Mouse (Mus musculus): Measurements from ENCODE around the gene Lag3. TPM values are rescaled to one million over a fixed set of nuclear protein-coding genes. Genes with fewer than 3 reads are reported as not detected.

Lag3 gene
- polyA plus RNA-seq, 1 experiment from 2014 or later = 2.9 TPM

DNA sequence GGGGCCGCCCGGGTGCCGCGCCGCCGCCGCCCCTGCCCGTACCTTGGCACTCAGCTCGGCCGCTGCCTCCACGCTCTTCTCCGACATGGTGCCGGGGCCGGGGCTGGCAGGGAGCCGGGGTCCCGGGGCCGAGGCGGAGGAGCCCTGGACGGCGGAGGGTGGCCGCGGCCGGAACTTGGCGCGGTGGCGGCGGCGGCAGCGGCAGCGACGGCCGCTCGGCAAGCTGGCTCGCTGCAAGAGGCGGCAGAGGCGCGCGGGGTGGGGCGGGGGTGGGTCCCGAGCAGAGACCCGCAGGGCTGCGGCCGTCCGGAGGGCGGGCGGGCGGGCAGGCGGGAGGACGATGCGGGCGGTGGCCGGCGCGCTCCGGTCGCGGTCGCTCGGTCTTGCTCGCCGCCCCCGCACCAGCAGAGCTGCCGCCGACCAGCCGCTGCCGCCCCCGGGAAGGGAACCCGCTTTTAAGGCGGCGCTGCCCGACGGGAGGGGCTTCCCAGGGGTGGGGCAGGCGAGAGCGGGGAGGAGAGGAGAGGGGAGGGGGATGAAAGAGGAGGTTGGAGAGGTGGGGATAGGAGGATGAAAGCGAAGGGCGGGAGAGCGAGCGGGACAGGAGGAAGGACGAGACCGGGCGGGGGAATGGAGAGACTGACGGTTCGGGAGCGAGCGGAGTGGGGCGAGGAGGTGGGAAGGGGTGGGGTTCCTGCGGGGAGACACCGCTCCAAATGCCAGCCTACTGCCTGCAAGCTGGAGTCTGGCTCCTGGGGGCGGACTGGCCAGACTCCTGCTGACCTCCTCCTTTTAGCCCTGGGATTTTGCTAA, 6.2 kb upstream of the Lag3 start:
- H3K4me1 ChIP-seq (replicated peaks; ENCODE audit: insufficient read depth, low read length) = peaks cover 35% of the 10 kb centered on the region
- no peaks in the 10 kb centered on the region for H3K9me3 ChIP-seq (replicated peaks; ENCODE audit: low read length)
- peak overlapping the region; percentile 86 for H3K4me3 ChIP-seq (replicated peaks; ENCODE audit: low read depth, low read length)
- peaks cover 17% of the 10 kb centered on the region for H3K36me3 ChIP-seq (ENCODE audit: insufficient read depth, low read length)
- peak overlapping the region; percentile 84 for H3K4me2 ChIP-seq (ENCODE audit: low read length)
- peak overlapping the region; percentile 100 for H3K9ac ChIP-seq (ENCODE audit: low read depth, low read length)
- ATAC-seq (replicated peaks; ENCODE audit: low FRiP score, low read depth) (peak; percentile 54), DNase-seq (ENCODE audit: low spot score) (peak; percentile 97)
- H3K27me3 ChIP-seq (ENCODE audit: insufficient read depth, low read length) = no peaks in the 10 kb centered on the region
- peak overlapping the region; percentile 99 for H3K27ac ChIP-seq
- WGBS = under 1% methylated on average over 48 of the region's 89 CpGs
- no peak for TF ChIP-seq CTCF (IDR thresholded peaks at IDR 0.05; ENCODE audit: low read depth)

DNA sequence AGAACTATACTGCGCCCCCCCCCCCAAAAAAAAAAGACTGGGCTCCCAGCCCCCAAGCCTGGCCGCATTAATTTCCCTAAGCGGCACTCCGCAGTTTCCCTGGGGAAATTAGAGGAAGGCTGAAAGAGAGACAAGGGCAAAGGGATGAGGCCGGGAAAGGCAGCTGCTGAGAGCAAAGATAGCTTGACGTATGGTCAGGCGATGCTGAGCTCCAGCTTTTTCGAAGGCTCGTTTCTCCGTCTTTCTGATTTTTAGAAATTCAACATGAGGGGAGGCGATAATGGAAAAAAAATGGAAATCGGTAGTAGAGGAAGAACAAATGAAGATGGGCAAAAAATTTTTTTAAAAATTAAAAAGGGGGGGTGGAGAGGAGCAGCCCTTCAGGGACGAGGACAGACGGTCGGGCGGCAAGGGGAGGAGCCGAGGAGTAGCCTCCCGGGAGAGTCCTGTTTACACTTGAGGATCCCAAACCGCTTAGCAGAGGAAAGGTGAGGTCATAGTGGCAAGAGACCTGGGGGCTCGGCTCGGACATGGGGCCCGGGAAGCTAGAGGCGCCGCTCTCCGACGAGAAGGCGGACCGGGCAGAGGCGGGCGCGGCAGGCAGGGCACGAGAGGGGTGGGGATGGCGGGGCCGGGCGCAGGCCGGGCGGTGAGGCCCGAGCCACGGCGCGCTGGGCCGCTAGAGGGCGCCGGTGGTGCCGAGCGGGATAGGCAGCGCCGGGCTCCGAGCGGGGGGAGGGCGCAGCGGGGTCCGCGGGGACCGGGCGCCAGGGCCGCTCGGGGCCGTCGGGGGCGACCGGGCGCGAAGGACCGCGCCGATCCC, 5.4 kb upstream of the Lag3 start:
- Histone ChIP-seq H3K4me3 (replicated peaks; ENCODE audit: low read depth, low read length) (peak overlapping the region; percentile 86), H3K36me3 (ENCODE audit: insufficient read depth, low read length) (peaks cover 20% of the 10 kb centered on the region), H3K27ac (peak overlapping the region; percentile 99), H3K4me1 (replicated peaks; ENCODE audit: insufficient read depth, low read length) (peaks cover 35% of the 10 kb centered on the region), H3K27me3 (ENCODE audit: insufficient read depth, low read length) (no peaks in the 10 kb centered on the region), H3K9me3 (replicated peaks; ENCODE audit: low read length) (no peaks in the 10 kb centered on the region), H3K9ac (ENCODE audit: low read depth, low read length) (peak overlapping the region; percentile 100), H3K4me2 (ENCODE audit: low read length) (peak overlapping the region; percentile 84)
- under 1% methylated on average over 41 of the region's 67 CpGs for WGBS
- peak; percentile 62; the same call in 1 of the 2 replicates for TF ChIP-seq CTCF (IDR thresholded peaks at IDR 0.05; ENCODE audit: low read depth)
- DNase-seq (ENCODE audit: low spot score) = peak; percentile 91
- peak; percentile 72 for ATAC-seq (replicated peaks; ENCODE audit: low FRiP score, low read depth)

DNA sequence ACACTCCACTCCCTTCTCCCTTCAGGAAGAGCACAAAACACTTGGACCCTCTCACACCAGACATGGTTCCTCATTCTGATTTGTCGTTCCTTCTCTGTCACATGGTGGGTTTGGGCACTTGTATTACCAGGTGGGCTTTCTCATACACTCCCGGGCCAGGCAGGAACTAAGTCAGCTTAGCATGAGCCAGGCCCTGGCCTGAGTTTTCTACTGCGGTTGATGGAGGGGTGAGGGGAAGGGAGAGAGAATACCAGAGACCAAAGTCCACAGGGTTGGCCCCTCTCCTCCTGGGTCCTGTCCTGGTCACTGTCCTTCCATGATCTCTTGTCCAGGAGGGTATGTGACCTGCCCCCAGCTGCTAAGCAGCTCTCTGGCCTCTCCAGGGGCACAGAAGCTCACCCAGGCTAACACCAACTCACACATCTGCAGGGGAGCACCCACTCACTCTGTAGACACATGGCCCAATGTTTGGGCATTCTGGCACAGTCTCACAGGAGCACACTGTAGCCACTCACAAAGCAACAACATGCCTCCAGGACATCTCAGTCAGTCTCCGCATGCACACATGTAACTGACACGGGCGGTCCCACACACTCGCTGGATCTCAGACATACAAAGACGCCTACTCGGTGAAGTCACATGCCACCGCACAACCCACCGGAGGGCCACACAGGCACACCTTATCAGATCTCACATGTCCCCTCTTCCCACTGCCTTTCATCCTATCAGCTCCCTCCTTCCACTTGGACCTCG, 4.6 kb upstream of the Lag3 start:
- WGBS = 2% methylated on average over 12 of the region's 12 CpGs
- ATAC-seq (replicated peaks; ENCODE audit: low FRiP score, low read depth) (0 out of 2 replicates have a peak, but pooled peaks have one; percentile 2), DNase-seq (ENCODE audit: low spot score) (no peak)
- Histone ChIP-seq H3K4me2 (ENCODE audit: low read length) (peak overlapping the region; percentile 84), H3K4me1 (replicated peaks; ENCODE audit: insufficient read depth, low read length) (peaks cover 35% of the 10 kb centered on the region), H3K9me3 (replicated peaks; ENCODE audit: low read length) (no peaks in the 10 kb centered on the region), H3K9ac (ENCODE audit: low read depth, low read length) (peak overlapping the region; percentile 100), H3K36me3 (ENCODE audit: insufficient read depth, low read length) (peaks cover 20% of the 10 kb centered on the region), H3K27ac (peak overlapping the region; percentile 99), H3K4me3 (replicated peaks; ENCODE audit: low read depth, low read length) (peak overlapping the region; percentile 86), H3K27me3 (ENCODE audit: insufficient read depth, low read length) (no peaks in the 10 kb centered on the region)
- no peak for TF ChIP-seq CTCF (IDR thresholded peaks at IDR 0.05; ENCODE audit: low read depth)

DNA sequence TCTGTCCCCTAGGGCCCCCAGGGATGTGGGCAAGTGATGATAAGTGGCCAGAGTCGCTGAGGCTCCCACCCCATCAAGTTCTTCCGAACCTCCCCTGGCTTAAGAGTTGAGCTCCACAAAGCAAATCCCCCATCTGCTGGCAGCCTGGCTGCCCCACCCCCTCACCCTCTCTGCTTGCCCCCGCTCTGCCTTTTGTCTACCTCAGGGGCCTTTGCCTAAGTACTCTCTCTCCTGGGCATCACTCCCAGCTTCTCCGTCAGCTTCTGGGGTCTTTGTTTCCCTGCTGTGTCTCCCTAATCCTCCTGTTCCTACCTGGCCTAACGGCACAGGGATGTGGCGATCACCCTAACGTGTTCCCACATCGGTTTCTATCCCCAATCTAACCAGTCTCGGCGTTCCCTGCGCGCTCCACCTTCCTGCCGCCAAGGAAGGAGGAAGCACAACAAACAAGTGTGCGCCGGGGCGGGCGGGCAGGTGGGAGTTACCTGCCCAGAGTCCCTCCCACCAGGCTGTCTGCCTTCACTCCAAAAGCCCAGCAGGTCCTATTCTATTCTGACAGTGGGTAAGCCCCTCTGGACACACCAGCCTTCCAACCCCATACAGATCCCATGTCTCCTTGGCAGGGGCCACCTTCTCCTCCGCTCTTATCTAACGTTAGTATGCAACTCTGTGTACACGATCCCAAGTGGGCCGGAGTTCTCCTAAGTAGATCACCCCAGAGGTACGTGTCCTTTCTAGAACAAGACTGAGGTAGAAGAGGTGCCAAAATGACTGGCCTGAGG, 3.8 kb upstream of the Lag3 start:
- no peak for ATAC-seq (replicated peaks; ENCODE audit: low FRiP score, low read depth)
- no peak for TF ChIP-seq CTCF (IDR thresholded peaks at IDR 0.05; ENCODE audit: low read depth)
- Histone ChIP-seq H3K9me3 (replicated peaks; ENCODE audit: low read length) (no peaks in the 10 kb centered on the region), H3K4me1 (replicated peaks; ENCODE audit: insufficient read depth, low read length) (peaks cover 32% of the 10 kb centered on the region), H3K4me2 (ENCODE audit: low read length) (peak overlapping the region; percentile 84), H3K36me3 (ENCODE audit: insufficient read depth, low read length) (peaks cover 20% of the 10 kb centered on the region), H3K27ac (peak overlapping the region; percentile 99), H3K4me3 (replicated peaks; ENCODE audit: low read depth, low read length) (peak overlapping the region; percentile 86), H3K27me3 (ENCODE audit: insufficient read depth, low read length) (no peaks in the 10 kb centered on the region), H3K9ac (ENCODE audit: low read depth, low read length) (peak overlapping the region; percentile 100)
- no peak for DNase-seq (ENCODE audit: low spot score)
- 24% methylated on average over 21 of the region's 22 CpGs for WGBS

DNA sequence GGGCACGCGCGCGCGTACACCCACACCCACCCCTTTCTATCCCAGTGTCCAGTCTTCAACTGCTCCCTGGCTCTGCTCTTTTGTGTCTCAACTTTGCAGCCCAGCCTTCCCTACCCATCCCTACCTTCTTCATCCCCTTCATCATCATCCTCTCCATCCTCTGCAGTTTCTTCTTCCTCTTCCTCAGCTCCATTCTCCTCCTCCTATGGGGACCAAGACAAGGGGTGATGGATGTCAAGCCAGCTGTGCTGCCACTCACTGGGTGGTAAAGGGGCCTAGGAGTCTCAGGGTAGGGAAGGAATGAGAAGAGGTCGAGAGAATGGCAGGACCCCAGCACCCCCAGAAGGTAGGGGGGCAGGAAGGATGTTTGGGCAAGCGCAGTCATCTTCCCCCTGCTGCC, 3.0 kb upstream of the Lag3 start:
- H3K4me1 ChIP-seq (replicated peaks; ENCODE audit: insufficient read depth, low read length) = peaks cover 34% of the 10 kb centered on the region
- ATAC-seq (replicated peaks; ENCODE audit: low FRiP score, low read depth) = no peak
- 86% methylated on average over 7 of the region's 7 CpGs for WGBS
- no peak for DNase-seq (ENCODE audit: low spot score)
- peaks cover 20% of the 10 kb centered on the region for H3K36me3 ChIP-seq (ENCODE audit: insufficient read depth, low read length)
- no peaks in the 10 kb centered on the region for H3K27me3 ChIP-seq (ENCODE audit: insufficient read depth, low read length)
- no peak overlapping the region for H3K9ac ChIP-seq (ENCODE audit: low read depth, low read length)
- H3K4me2 ChIP-seq (ENCODE audit: low read length) = peak overlapping the region; percentile 84; the same call in 1 of the 2 replicates
- no peak overlapping the region for H3K27ac ChIP-seq
- no peak for TF ChIP-seq CTCF (IDR thresholded peaks at IDR 0.05; ENCODE audit: low read depth)
- H3K9me3 ChIP-seq (replicated peaks; ENCODE audit: low read length) = no peaks in the 10 kb centered on the region
- no peak overlapping the region for H3K4me3 ChIP-seq (replicated peaks; ENCODE audit: low read depth, low read length)

Data from kidney, postnatal 0 days (tissue).